Mouse (Mus musculus) liver, adult 2 months (tissue): Measurements from ENCODE around the gene Fndc3b.

Experiments
- CTCF ChIP-seq: fragments of 200-500 bp; IDR thresholded peaks from 2 replicates; pipeline ENCODE4 v1.5.1; 2011; ENCODE audit warnings: low read depth, low read length, control low read depth
- POLR2A ChIP-seq: fragments of 200-500 bp; IDR thresholded peaks from 2 replicates; pipeline ENCODE4 v1.6.1; 2011; ENCODE audit warnings: low read length, control low read depth; ENCODE audit not compliant: insufficient read depth; ENCODE audit errors: extremely low read depth

GRCm38 (mm10) chr3:27600197-27600596, 110.9 kb downstream of the Fndc3b start:
- TF ChIP-seq CTCF (no peak), POLR2A (no peak)
